Mouse (Mus musculus) MEL (cell line): ENCODE results near the gene Prpf8. TPM values are rescaled to one million over a fixed set of nuclear protein-coding genes. Genes with fewer than 3 reads are reported as not detected.

Experiments
- DNase-seq: peaks from one replicate; pipeline ENCODE4 v3.0.0; 2011; ENCODE audit warnings: low read depth, low spot score
- H3K27ac ChIP-seq: 2 replicates; pipeline ENCODE4 v1.5.1; 2012; ENCODE audit warnings: low read depth, mild to moderate bottlenecking, control low read depth, low read length, moderate library complexity; ENCODE audit not compliant: control insufficient read depth
- H3K27me3 ChIP-seq, 2 experiments: fragments of 150-350 bp in 1 of 2; sonication (generic) in 1 of 2; 2 replicates each; pipeline ENCODE4 v1.6.1; 2012; ENCODE audit warnings: low read length in 2 of 2, mild to moderate bottlenecking in 2 of 2, improper control_type of control experiment in 1 of 2, moderate library complexity in 1 of 2; ENCODE audit not compliant: insufficient read depth in 2 of 2, control insufficient read depth in 1 of 2
- H3K36me3 ChIP-seq, 2 experiments: 2 replicates each; pipeline ENCODE4 v1.6.1; 2012 to 2014; ENCODE audit warnings: low read length in 2 of 2, improper control_type of control experiment in 1 of 2, inconsistent platforms in 1 of 2, mild to moderate bottlenecking in 1 of 2; ENCODE audit not compliant: insufficient read depth in 2 of 2, control insufficient read depth in 1 of 2
- H3K4me1 ChIP-seq, 2 experiments: fragments of 150-350 bp in 1 of 2; sonication (generic) in 1 of 2; 2 replicates each; pipeline ENCODE4 v1.6.1; 2012; ENCODE audit warnings: low read length in 2 of 2, improper control_type of control experiment in 1 of 2, mild to moderate bottlenecking in 1 of 2; ENCODE audit not compliant: insufficient read depth in 2 of 2, control insufficient read depth in 1 of 2
- H3K4me3 ChIP-seq, 2 experiments: fragments of 150-350 bp in 1 of 2; sonication (generic) in 1 of 2; 2 replicates each; pipeline ENCODE4 v1.5.1; 2012; ENCODE audit warnings: low read depth in 2 of 2, low read length in 2 of 2, mild to moderate bottlenecking in 2 of 2, moderate library complexity in 2 of 2, control low read depth in 1 of 2, improper control_type of control experiment in 1 of 2; ENCODE audit not compliant: control insufficient read depth in 1 of 2, insufficient read depth in 1 of 2
- H3K79me2 ChIP-seq: 2 replicates; pipeline ENCODE4 v1.6.1; 2012; ENCODE audit warnings: mild to moderate bottlenecking, low read length, moderate library complexity; ENCODE audit not compliant: control insufficient read depth, poor library complexity, insufficient read depth
- H3K9ac ChIP-seq: 2 replicates; pipeline ENCODE4 v1.6.1; 2012; ENCODE audit warnings: low read depth, mild to moderate bottlenecking, control low read depth, low read length, moderate library complexity; ENCODE audit not compliant: control insufficient read depth, poor library complexity, severe bottlenecking
- H3K9me3 ChIP-seq: fragments of 150-350 bp; sonication (generic); replicated peaks from 2 replicates; pipeline ENCODE4 v1.6.1; 2012; ENCODE audit warnings: mild to moderate bottlenecking, low read length, improper control_type of control experiment, moderate library complexity; ENCODE audit not compliant: insufficient read depth
- BHLHE40 ChIP-seq: IDR thresholded peaks from 2 replicates; pipeline ENCODE4 v1.6.1; 2012; ENCODE audit warnings: low read depth, mild to moderate bottlenecking, inconsistent platforms, low read length, improper control_type of control experiment, borderline replicate concordance
- CHD1 ChIP-seq: IDR thresholded peaks from 2 replicates; pipeline ENCODE4 v1.6.1; 2012; ENCODE audit warnings: low read depth, mild to moderate bottlenecking, inconsistent platforms, low read length, improper control_type of control experiment
- CHD2 ChIP-seq: IDR thresholded peaks from 2 replicates; pipeline ENCODE4 v1.6.1; 2011; ENCODE audit warnings: low read length, improper control_type of control experiment
- CTCF ChIP-seq, 3 experiments: IDR thresholded peaks in 2 of 3; conservative IDR thresholded peaks in 1 of 3; 2 replicates each; pipeline ENCODE4 v1.5.1; 2011 to 2012; ENCODE audit warnings: low read length in 3 of 3, low read depth in 2 of 3, mild to moderate bottlenecking in 2 of 3, improper control_type of control experiment in 1 of 3, inconsistent platforms in 1 of 3, mixed read lengths in 1 of 3, moderate library complexity in 1 of 3; ENCODE audit not compliant: control insufficient read depth in 1 of 3, insufficient read depth in 1 of 3, poor library complexity in 1 of 3, severe bottlenecking in 1 of 3
- E2F4 ChIP-seq: IDR thresholded peaks from 2 replicates; pipeline ENCODE4 v1.6.1; 2011; ENCODE audit warnings: low read depth, low read length, improper control_type of control experiment, borderline replicate concordance
- ELF1 ChIP-seq: IDR thresholded peaks from 2 replicates; pipeline ENCODE4 v1.6.1; 2014; ENCODE audit warnings: low read depth, mild to moderate bottlenecking, inconsistent platforms, low read length, improper control_type of control experiment, moderate library complexity
- EP300 ChIP-seq, 2 experiments: IDR thresholded peaks; 2 replicates each; pipeline ENCODE4 v1.6.1; 2011; ENCODE audit warnings: improper control_type of control experiment in 2 of 2, low read length in 2 of 2, low read depth in 1 of 2, mild to moderate bottlenecking in 1 of 2
- ETS1 ChIP-seq: IDR thresholded peaks from 2 replicates; pipeline ENCODE4 v1.6.1; 2012; ENCODE audit warnings: low read depth, mild to moderate bottlenecking, inconsistent platforms, low read length, improper control_type of control experiment, moderate library complexity
- GABPA ChIP-seq: IDR thresholded peaks from 2 replicates; pipeline ENCODE4 v1.6.1; 2012; ENCODE audit warnings: low read depth, mild to moderate bottlenecking, inconsistent platforms, low read length, improper control_type of control experiment, moderate library complexity
- GATA1 ChIP-seq: IDR thresholded peaks from 2 replicates; pipeline ENCODE4 v1.6.1; 2011; ENCODE audit warnings: low read depth, low read length, improper control_type of control experiment
- HCFC1 ChIP-seq: IDR thresholded peaks from 2 replicates; pipeline ENCODE4 v1.6.1; 2012; ENCODE audit warnings: low read depth, mild to moderate bottlenecking, inconsistent platforms, low read length, improper control_type of control experiment, moderate library complexity
- JUND ChIP-seq: IDR thresholded peaks from 2 replicates; pipeline ENCODE4 v1.6.1; 2011; ENCODE audit warnings: low read depth, mild to moderate bottlenecking, improper control_type of control experiment, low read length
- MAFK ChIP-seq: IDR thresholded peaks from 2 replicates; pipeline ENCODE4 v1.6.1; 2011; ENCODE audit warnings: low read depth, mild to moderate bottlenecking, low read length, improper control_type of control experiment, borderline replicate concordance
- MAX ChIP-seq: IDR thresholded peaks from 2 replicates; pipeline ENCODE4 v1.6.1; 2011; ENCODE audit warnings: low read length, improper control_type of control experiment
- MAZ ChIP-seq: IDR thresholded peaks from 2 replicates; pipeline ENCODE4 v1.6.1; 2012; ENCODE audit warnings: low read depth, mild to moderate bottlenecking, inconsistent platforms, low read length, improper control_type of control experiment
- MEF2A ChIP-seq: IDR thresholded peaks from 2 replicates; pipeline ENCODE4 v1.6.1; 2014; ENCODE audit warnings: low read depth, mild to moderate bottlenecking, inconsistent platforms, low read length, improper control_type of control experiment; ENCODE audit not compliant: poor library complexity, insufficient replicate concordance, severe bottlenecking; ENCODE audit errors: extremely low read depth
- MXI1 ChIP-seq: IDR thresholded peaks from 2 replicates; pipeline ENCODE4 v1.6.1; 2011; ENCODE audit warnings: mild to moderate bottlenecking, low read depth, low read length, improper control_type of control experiment
- MYB ChIP-seq: IDR thresholded peaks from 2 replicates; pipeline ENCODE4 v1.6.1; 2011; ENCODE audit warnings: mild to moderate bottlenecking, low read depth, low read length, improper control_type of control experiment
- MYC ChIP-seq: IDR thresholded peaks from 2 replicates; pipeline ENCODE4 v1.6.1; 2011; ENCODE audit warnings: low read depth, mild to moderate bottlenecking, low read length, improper control_type of control experiment, moderate library complexity
- POLR2A ChIP-seq, 2 experiments: IDR thresholded peaks; 2 replicates each; pipeline ENCODE4 v1.6.1; 2011 to 2012; ENCODE audit warnings: low read length in 2 of 2, mild to moderate bottlenecking in 2 of 2, control low read depth in 1 of 2, improper control_type of control experiment in 1 of 2, low read depth in 1 of 2, moderate library complexity in 1 of 2; ENCODE audit not compliant: control insufficient read depth in 1 of 2, insufficient read depth in 1 of 2, poor library complexity in 1 of 2
- POLR2AphosphoS2 ChIP-seq: IDR thresholded peaks from 2 replicates; pipeline ENCODE4 v1.6.1; 2011; ENCODE audit warnings: low read length, improper control_type of control experiment
- RAD21 ChIP-seq: IDR thresholded peaks from 2 replicates; pipeline ENCODE4 v1.6.1; 2011; ENCODE audit warnings: mild to moderate bottlenecking, low read depth, low read length, improper control_type of control experiment
- RCOR1 ChIP-seq: IDR thresholded peaks from 2 replicates; pipeline ENCODE4 v1.6.1; 2012; ENCODE audit warnings: low read depth, mild to moderate bottlenecking, inconsistent platforms, low read length, improper control_type of control experiment
- SIN3A ChIP-seq: IDR thresholded peaks from 2 replicates; pipeline ENCODE4 v1.6.1; 2012; ENCODE audit warnings: low read length, improper control_type of control experiment, inconsistent platforms
- TAL1 ChIP-seq: IDR thresholded peaks from 2 replicates; pipeline ENCODE4 v1.6.1; 2012; ENCODE audit warnings: mild to moderate bottlenecking, inconsistent platforms, low read length, moderate library complexity, mixed read lengths
- TBP ChIP-seq: IDR thresholded peaks from 2 replicates; pipeline ENCODE4 v1.8.0; 2011; ENCODE audit warnings: low read depth, low read length, improper control_type of control experiment
- USF1 ChIP-seq: IDR thresholded peaks from 2 replicates; pipeline ENCODE4 v1.6.1; 2014; ENCODE audit warnings: low read depth, mild to moderate bottlenecking, inconsistent platforms, low read length, improper control_type of control experiment, moderate library complexity
- ZC3H11A ChIP-seq: IDR thresholded peaks from 2 replicates; pipeline ENCODE4 v1.6.1; 2012; ENCODE audit warnings: low read depth, mild to moderate bottlenecking, inconsistent platforms, low read length, improper control_type of control experiment
- ZMIZ1 ChIP-seq: IDR thresholded peaks from 2 replicates; pipeline ENCODE4 v1.6.1; 2012; ENCODE audit warnings: low read depth, mild to moderate bottlenecking, inconsistent platforms, low read length, improper control_type of control experiment, moderate library complexity
- polyA plus RNA-seq, 2 experiments: library from polyadenylated mRNA; stranded (reverse) in 1 of 2; unstranded in 1 of 2; fragments of >175 nt in 1 of 2; fragments of >200 nt in 1 of 2; gene quantifications; 2 replicates each; pipeline versions ENCODE4 v1.2.1 to v1.2.4; 2012; ENCODE audit warnings: low replicate concordance in 2 of 2, low read depth in 1 of 2; ENCODE audit not compliant: insufficient read length in 2 of 2, insufficient read depth in 1 of 2, missing spikeins in 1 of 2
- total RNA-seq: library from RNA; depleted of rRNA; stranded (reverse); fragments of 300-350 nt; gene quantifications from 2 replicates; pipeline ENCODE4 v1.2.3, GENCODE M21; 2012

The Prpf8 gene
- total and polyA plus RNA-seq, 3 experiments = 214 to 644 (median 276) TPM

DNA sequence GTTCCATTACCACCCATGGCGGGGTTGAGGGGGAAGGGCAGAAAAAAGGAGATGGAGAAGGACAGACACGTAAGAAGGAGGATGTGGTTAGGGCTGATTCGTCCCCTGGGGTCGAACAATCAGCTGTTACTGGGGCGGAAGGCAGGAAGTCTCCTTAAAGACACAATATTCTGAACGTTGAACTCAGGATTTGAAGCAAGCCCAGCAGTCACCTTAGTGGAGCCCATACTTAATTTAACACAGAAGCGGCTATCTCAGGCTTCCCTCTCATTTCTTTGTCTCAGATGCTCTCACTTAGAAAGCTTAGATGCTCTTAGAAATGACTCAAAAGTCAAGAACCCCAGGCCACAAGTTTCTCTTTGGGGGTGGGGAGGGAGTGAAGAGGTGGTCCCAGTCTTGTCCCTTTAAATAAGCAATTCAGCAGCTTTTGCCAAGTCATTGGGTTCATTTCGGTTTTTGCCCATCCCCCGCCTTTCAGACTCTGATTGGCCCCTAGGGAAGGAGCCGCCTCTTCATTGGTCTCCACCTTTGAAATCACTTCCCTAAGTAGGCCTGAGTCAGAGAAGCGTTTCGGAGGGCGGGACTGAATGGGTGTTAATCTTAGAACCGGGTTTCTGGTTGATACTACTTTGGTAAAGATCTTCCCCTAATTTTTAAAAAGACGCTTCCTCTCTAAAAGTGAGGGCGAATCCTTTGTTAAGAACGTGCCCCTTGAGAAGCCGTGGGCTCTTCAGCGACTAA lies 26.3 kb upstream of the Prpf8 start (continued):
- TF ChIP-seq JUND (no peak), BHLHE40 (no peak), MEF2A (no peak), RAD21 (no peak), CHD1 (no peak), HCFC1 (peak; percentile 85), EP300 (IDR thresholded peaks at IDR 0.05; ENCODE audit: low read depth in 1 of 2, low read length in 2 of 2) (peak; percentile 10 to 85), SIN3A (peak; percentile 88), ETS1 (peak; percentile 97), ZMIZ1 (peak; percentile 69; the same call in 1 of the 2 replicates), TBP (peak; percentile 92), GATA1 (0 out of 2 replicates have a peak, but pooled peaks have one; percentile 7)

- peaks cover 10 to 40% of the 10 kb centered on the region in 2 experiments for H3K4me1 ChIP-seq
- peak; percentile 100 for DNase-seq
- TF ChIP-seq HCFC1 = peak; percentile 97
- TF ChIP-seq MYC = peak; percentile 74; the same call in 1 of the 2 replicates
- 0 out of 2 replicates have a peak, but pooled peaks have one; percentile 58 for TF ChIP-seq MYB
- TF ChIP-seq ZC3H11A = no peak
- TF ChIP-seq CHD1 = peak; percentile 89
- peak; percentile 84; the same call in 1 of the 2 replicates for TF ChIP-seq MAZ
- no peak for TF ChIP-seq BHLHE40
- TF ChIP-seq RCOR1 = no peak
- peak; percentile 69; the same call in 1 of the 2 replicates for TF ChIP-seq CHD2
- no peak for TF ChIP-seq TAL1
- peak; percentile 19; the same call in 1 of the 2 replicates for TF ChIP-seq GATA1
- TF ChIP-seq MAFK = peak; percentile 84; the same call in 1 of the 2 replicates
- TF ChIP-seq MAX = peak; percentile 85
- TF ChIP-seq POLR2A (IDR thresholded peaks at IDR 0.05; ENCODE audit: control insufficient read depth in 1 of 2, insufficient read depth in 1 of 2, low read depth in 1 of 2, low read length in 2 of 2, poor library complexity in 1 of 2) = peak in 1 of 2 experiments; percentile 82; a peak in 3 of 4 replicates
- peak; percentile 82 for TF ChIP-seq ZMIZ1
- peak in 1 of 2 experiments; percentile 71; a peak in 2 of 4 replicates for TF ChIP-seq EP300 (IDR thresholded peaks at IDR 0.05; ENCODE audit: low read depth in 1 of 2, low read length in 2 of 2)
- TF ChIP-seq GABPA = peak; percentile 88
- peak; percentile 93 for TF ChIP-seq MXI1
- no peak for TF ChIP-seq RAD21
- TF ChIP-seq JUND = no peak
- TF ChIP-seq SIN3A = peak; percentile 99
- TF ChIP-seq CTCF (IDR thresholded peaks at IDR 0.05 in 2 of 3, conservative IDR thresholded peaks at IDR 0.05 in 1 of 3; ENCODE audit: control insufficient read depth in 1 of 3, insufficient read depth in 1 of 3, low read depth in 2 of 3, low read length in 3 of 3, poor library complexity in 1 of 3, severe bottlenecking in 1 of 3) = no peak
- TF ChIP-seq POLR2AphosphoS2 = no peak; the same call in none of the 2 replicates
- peak; percentile 96 for TF ChIP-seq USF1
- peak; percentile 91 for TF ChIP-seq ELF1
- peak; percentile 93 for TF ChIP-seq TBP
- TF ChIP-seq E2F4 = no peak; the same call in 1 of the 2 replicates
- TF ChIP-seq ETS1 = peak; percentile 87
These were observed 25.5 kb upstream of the Prpf8 start, which contains the start of gene Tlcd2 for GRCm38 (mm10) chr11:75460844-75461742. Gene Tlcd2 (plus strand): TSS chr11:75461715.

More at GRCm38 (mm10) chr11:75460844-75461742, 25.5 kb upstream of the Prpf8 start, which contains the start of gene Tlcd2:
- H3K9ac ChIP-seq = peak within 1 kb of the TSS; percentile 86
- no peaks in the 10 kb centered on the region for H3K9me3 ChIP-seq
- no peaks in the 10 kb centered on the region for H3K27me3 ChIP-seq
- H3K79me2 ChIP-seq = peaks cover 8% of the 10 kb centered on the region; the same call in 1 of the 2 replicates
- peak within 1 kb of the TSS; percentile 64 to 77 for H3K4me3 ChIP-seq
- H3K27ac ChIP-seq = peak within 1 kb of the TSS; percentile 99
- H3K36me3 ChIP-seq = peaks cover 0 to 31% of the 10 kb centered on the region in 2 experiments; a peak in 2 of 4 replicates
